Mouse (Mus musculus): ENCODE data around the gene Lnx2. TPM values are rescaled to one million over a fixed set of nuclear protein-coding genes. Genes with fewer than 3 reads are reported as not detected.
A peak's percentile ranks its signal among the peaks of the same experiment; 100 is the strongest.

The Lnx2 gene
- polyA plus RNA-seq, 1 experiment from 2014 or later: 13.7 TPM

DNA sequence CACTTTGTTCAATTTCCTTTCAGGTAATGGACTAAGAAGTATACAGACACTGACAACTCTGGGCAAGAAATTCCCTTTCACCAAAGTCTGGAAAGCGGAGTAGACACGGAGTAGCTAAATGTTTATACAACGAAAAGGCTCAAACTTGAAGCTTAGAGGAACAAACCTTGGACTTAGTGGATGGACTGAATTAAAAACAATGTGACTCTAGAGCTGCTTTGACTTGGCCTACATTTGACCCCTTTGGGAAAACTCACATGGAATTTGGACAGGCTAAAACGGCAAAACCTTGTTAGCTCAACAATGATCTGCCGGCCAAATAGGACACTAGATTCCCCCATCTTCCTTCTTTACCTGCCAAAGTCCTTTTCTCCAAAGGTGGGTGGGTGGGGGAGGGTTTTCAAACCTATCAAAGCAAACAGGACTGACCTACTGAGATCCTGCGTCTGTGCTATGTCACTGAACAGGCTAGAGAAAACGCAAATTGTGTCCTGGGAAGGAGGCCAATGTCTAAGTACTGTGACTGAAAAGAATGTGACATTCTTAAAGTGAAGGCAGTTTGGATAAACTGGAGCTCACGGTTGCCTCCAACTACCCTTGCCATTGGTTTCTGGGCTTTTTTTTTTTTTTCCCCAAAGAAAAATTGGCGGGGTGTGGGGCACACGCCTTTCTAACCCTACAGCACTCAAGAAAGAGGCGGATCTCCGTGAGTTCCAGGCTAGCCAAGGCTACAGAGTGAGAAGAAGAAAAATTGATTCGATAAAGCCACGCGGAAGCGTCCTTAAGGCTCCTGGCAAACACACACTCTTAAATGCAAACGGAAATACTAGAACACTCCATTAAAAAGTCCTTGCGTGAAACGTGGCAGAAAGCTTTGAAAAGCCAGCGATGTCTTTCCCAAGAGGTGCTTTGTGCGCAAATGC is 1.0 kb downstream of the Lnx2 start:
- 13% methylated on average over 21 of the region's 21 CpGs for WGBS
- Histone ChIP-seq H3K36me3 (peaks cover 12% of the 10 kb centered on the region; the same call in 1 of the 2 replicates), H3K9ac (peak overlapping the region; percentile 82), H3K4me2 (peak overlapping the region; percentile 90), H3K4me3 (peak overlapping the region; percentile 82), H3K9me3 (no peaks in the 10 kb centered on the region), H3K27ac (peak overlapping the region; percentile 94), H3K4me1 (peaks cover 28% of the 10 kb centered on the region), H3K27me3 (no peaks in the 10 kb centered on the region)
- ATAC-seq (ENCODE audit: insufficient number of reproducible peaks, insufficient read depth, low FRiP score, low TSS enrichment, low read depth): no peak

- Histone ChIP-seq H3K36me3 (peaks cover 2% of the 10 kb centered on the region; the same call in 1 of the 2 replicates), H3K4me2 (no peak overlapping the region), H3K4me3 (no peak overlapping the region), H3K27me3 (no peaks in the 10 kb centered on the region), H3K9ac (no peak overlapping the region), H3K9me3 (no peaks in the 10 kb centered on the region), H3K27ac (no peak overlapping the region), H3K4me1 (peaks cover 36% of the 10 kb centered on the region)
- 84% methylated on average over 6 of the region's 6 CpGs for WGBS
- ATAC-seq (ENCODE audit: insufficient number of reproducible peaks, insufficient read depth, low FRiP score, low TSS enrichment, low read depth): no peak
These were observed 2.6 kb downstream of the Lnx2 start for GRCm38 (mm10) chr5:147073805-147074204.

DNA sequence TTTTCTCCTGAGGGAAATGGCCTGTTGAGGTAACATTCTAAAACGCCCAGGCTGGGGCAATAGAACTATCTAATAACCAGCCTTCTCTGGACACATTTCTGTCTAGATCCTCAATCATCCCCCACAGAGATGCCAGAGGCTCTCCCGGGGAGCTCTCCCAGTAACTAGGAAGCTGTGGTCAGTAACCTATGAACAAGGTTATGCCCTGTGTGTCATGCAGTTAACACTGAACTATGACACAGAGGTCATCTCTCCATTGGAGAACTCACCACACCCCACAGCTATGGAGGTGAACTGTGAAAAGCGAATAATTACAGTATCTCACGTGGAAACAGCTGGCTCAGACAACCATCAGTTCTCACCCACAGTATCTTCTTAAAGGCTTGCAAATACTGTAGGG is 4.5 kb downstream of the Lnx2 start:
- H3K4me2 ChIP-seq: no peak overlapping the region
- H3K9me3 ChIP-seq: no peaks in the 10 kb centered on the region
- H3K27me3 ChIP-seq: no peaks in the 10 kb centered on the region
- H3K36me3 ChIP-seq: no peaks in the 10 kb centered on the region
- H3K27ac ChIP-seq: no peak overlapping the region
- WGBS: 61% methylated on average over 4 of the region's 4 CpGs
- H3K4me3 ChIP-seq: no peak overlapping the region
- H3K9ac ChIP-seq: no peak overlapping the region
- H3K4me1 ChIP-seq: peaks cover 28% of the 10 kb centered on the region
- no peak for ATAC-seq (ENCODE audit: insufficient number of reproducible peaks, insufficient read depth, low FRiP score, low TSS enrichment, low read depth)

DNA sequence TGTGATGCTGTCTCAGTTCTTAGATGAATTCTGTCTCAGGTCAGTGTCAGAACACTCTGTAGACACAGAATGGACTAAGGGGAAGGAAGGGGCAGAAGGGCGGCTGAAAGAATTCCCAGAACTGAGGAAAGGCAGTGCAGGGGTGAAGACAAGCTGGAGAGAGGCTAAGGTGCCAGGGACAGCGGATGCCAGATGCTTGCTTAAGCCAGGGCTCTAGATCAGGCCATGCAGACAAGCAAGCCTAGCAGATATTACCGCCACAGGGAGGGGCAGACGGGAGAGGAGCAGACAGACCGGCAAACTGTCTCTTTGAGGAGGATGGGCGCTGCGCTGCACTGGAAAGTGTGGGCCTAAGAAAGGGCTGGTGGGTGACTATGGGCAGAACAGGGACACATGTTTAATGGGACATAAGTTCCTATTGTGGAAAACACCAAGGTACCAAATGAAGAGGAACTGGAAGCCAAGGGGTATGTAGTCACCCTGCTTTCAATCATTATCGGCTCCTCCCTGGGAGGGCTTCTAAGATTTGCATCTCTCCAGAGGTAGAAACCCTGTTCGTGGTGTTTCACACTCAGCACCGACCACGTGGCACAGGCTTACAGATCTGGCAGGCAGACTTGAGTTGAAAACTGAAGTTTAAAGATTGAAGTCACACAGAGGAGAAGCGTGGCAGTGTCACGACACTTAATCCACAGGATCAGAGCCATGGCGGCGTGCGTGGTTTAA is 5.4 kb downstream of the Lnx2 start:
- Histone ChIP-seq H3K27ac (no peak overlapping the region), H3K4me3 (no peak overlapping the region), H3K9ac (no peak overlapping the region), H3K36me3 (no peaks in the 10 kb centered on the region), H3K4me2 (no peak overlapping the region), H3K27me3 (no peaks in the 10 kb centered on the region), H3K4me1 (peaks cover 28% of the 10 kb centered on the region), H3K9me3 (no peaks in the 10 kb centered on the region)
- WGBS: 76% methylated on average over 16 of the region's 16 CpGs
- no peak for ATAC-seq (ENCODE audit: insufficient number of reproducible peaks, insufficient read depth, low FRiP score, low TSS enrichment, low read depth)

DNA sequence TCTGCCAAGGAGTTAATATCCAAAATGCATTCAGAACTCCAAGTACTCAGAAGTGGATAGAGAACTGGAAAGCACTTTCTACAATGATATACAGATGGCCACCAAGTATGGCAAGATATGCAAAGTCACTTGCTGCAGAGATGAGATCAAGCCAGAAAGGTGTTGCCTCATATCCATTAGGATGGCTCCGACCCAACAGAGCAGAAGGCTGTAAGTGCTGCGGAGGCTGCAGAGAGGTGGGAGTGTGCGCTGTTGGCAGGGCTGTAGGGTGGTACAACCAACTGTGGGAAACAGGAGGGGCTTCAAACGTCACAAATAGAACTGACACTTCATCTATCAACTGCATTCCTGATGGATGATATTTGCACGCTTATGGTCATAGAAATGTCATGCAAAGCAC is 7.5 kb downstream of the Lnx2 start:
- H3K4me1 ChIP-seq: peaks cover 20% of the 10 kb centered on the region
- no peak for ATAC-seq (ENCODE audit: insufficient number of reproducible peaks, insufficient read depth, low FRiP score, low TSS enrichment, low read depth)
- no peak overlapping the region for H3K4me2 ChIP-seq

DNA sequence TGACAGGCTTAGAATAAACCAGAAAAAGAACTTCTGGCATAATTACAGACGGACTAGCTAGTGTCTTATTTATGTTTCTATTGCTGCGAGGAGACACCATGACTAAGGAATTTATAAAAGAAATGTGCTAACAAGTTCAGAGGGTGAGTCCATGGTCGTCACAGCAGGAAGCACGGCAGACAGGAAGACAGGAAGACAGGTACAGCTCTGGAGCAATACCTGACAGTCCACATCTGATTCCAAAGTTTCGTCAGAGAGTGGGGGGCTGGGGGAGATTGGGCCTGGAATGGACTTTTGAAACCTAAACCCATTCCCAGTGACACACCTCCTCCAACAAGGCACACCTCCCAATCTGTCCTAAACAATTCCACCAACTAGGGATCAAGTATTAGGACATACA is 9.4 kb downstream of the Lnx2 start:
- no peak overlapping the region for H3K9ac ChIP-seq
- no peak overlapping the region for H3K4me2 ChIP-seq
- 62% methylated on average over 5 of the region's 5 CpGs for WGBS
- no peak for ATAC-seq (ENCODE audit: insufficient number of reproducible peaks, insufficient read depth, low FRiP score, low TSS enrichment, low read depth)
- no peak overlapping the region for H3K27ac ChIP-seq
- no peaks in the 10 kb centered on the region for H3K36me3 ChIP-seq
- no peaks in the 10 kb centered on the region for H3K9me3 ChIP-seq
- no peaks in the 10 kb centered on the region for H3K27me3 ChIP-seq
- no peak overlapping the region for H3K4me3 ChIP-seq
- peaks cover 33% of the 10 kb centered on the region for H3K4me1 ChIP-seq

More for the DNA sequence above, 7.5 kb downstream of the Lnx2 start:
- Histone ChIP-seq H3K36me3 (no peaks in the 10 kb centered on the region), H3K9ac (no peak overlapping the region), H3K27ac (no peak overlapping the region), H3K9me3 (no peaks in the 10 kb centered on the region), H3K4me3 (no peak overlapping the region), H3K27me3 (no peaks in the 10 kb centered on the region)
- 81% methylated on average over 5 of the region's 5 CpGs for WGBS

- Histone ChIP-seq H3K4me2 (no peak overlapping the region), H3K4me3 (no peak overlapping the region), H3K27me3 (no peaks in the 10 kb centered on the region), H3K9me3 (no peaks in the 10 kb centered on the region), H3K27ac (no peak overlapping the region), H3K4me1 (peaks cover 33% of the 10 kb centered on the region), H3K9ac (no peak overlapping the region), H3K36me3 (no peaks in the 10 kb centered on the region)
- WGBS: 52% methylated on average over 4 of the region's 4 CpGs
- no peak for ATAC-seq (ENCODE audit: insufficient number of reproducible peaks, insufficient read depth, low FRiP score, low TSS enrichment, low read depth)
These were observed 10.3 kb downstream of the Lnx2 start for GRCm38 (mm10) chr5:147066129-147066528.

- H3K9ac ChIP-seq: no peak overlapping the region
- no peaks in the 10 kb centered on the region for H3K36me3 ChIP-seq
- 33% methylated on average over 8 of the region's 8 CpGs for WGBS
- ATAC-seq (ENCODE audit: insufficient number of reproducible peaks, insufficient read depth, low FRiP score, low TSS enrichment, low read depth): no peak
- no peaks in the 10 kb centered on the region for H3K27me3 ChIP-seq
- H3K27ac ChIP-seq: no peak overlapping the region
- peaks cover 18% of the 10 kb centered on the region for H3K4me1 ChIP-seq
- no peaks in the 10 kb centered on the region for H3K9me3 ChIP-seq
- H3K4me2 ChIP-seq: peak overlapping the region; percentile 23
- H3K4me3 ChIP-seq: no peak overlapping the region
These were observed 13.1 kb downstream of the Lnx2 start for GRCm38 (mm10) chr5:147063215-147063661.

- Histone ChIP-seq H3K36me3 (no peaks in the 10 kb centered on the region), H3K27me3 (no peaks in the 10 kb centered on the region), H3K9ac (no peak overlapping the region), H3K4me1 (peaks cover 18% of the 10 kb centered on the region), H3K27ac (no peak overlapping the region), H3K4me3 (no peak overlapping the region), H3K9me3 (no peaks in the 10 kb centered on the region), H3K4me2 (no peak overlapping the region)
- no peak for ATAC-seq (ENCODE audit: insufficient number of reproducible peaks, insufficient read depth, low FRiP score, low TSS enrichment, low read depth)
- WGBS: 92% methylated on average over 2 of the region's 2 CpGs
These were observed 16.4 kb downstream of the Lnx2 start for GRCm38 (mm10) chr5:147060024-147060423.

- 89% methylated on average over 9 of the region's 9 CpGs for WGBS
- H3K27ac ChIP-seq: no peak overlapping the region
- no peak for ATAC-seq (ENCODE audit: insufficient number of reproducible peaks, insufficient read depth, low FRiP score, low TSS enrichment, low read depth)
- peaks cover 17% of the 10 kb centered on the region for H3K4me1 ChIP-seq
- no peaks in the 10 kb centered on the region for H3K36me3 ChIP-seq
- no peak overlapping the region for H3K9ac ChIP-seq
- no peaks in the 10 kb centered on the region for H3K9me3 ChIP-seq
- no peak overlapping the region for H3K4me3 ChIP-seq
- H3K4me2 ChIP-seq: no peak overlapping the region
- no peaks in the 10 kb centered on the region for H3K27me3 ChIP-seq
These were observed 17.1 kb downstream of the Lnx2 start for GRCm38 (mm10) chr5:147059319-147059718.

GRCm38 (mm10) chr5:147058661-147059060 is 17.7 kb downstream of the Lnx2 start:
- H3K4me2 ChIP-seq: no peak overlapping the region
- WGBS: 90% methylated on average over 5 of the region's 5 CpGs
- no peak for ATAC-seq (ENCODE audit: insufficient number of reproducible peaks, insufficient read depth, low FRiP score, low TSS enrichment, low read depth)
- peaks cover 13% of the 10 kb centered on the region for H3K4me1 ChIP-seq
- no peak overlapping the region for H3K4me3 ChIP-seq
- no peaks in the 10 kb centered on the region for H3K27me3 ChIP-seq
- H3K27ac ChIP-seq: no peak overlapping the region
- no peaks in the 10 kb centered on the region for H3K9me3 ChIP-seq
- no peak overlapping the region for H3K9ac ChIP-seq
- no peaks in the 10 kb centered on the region for H3K36me3 ChIP-seq

Measured in embryonic facial prominence, embryonic 13.5 days (tissue).